ENCODE assay signal across 9 mouse cellular contexts in the genomic region with DNA sequence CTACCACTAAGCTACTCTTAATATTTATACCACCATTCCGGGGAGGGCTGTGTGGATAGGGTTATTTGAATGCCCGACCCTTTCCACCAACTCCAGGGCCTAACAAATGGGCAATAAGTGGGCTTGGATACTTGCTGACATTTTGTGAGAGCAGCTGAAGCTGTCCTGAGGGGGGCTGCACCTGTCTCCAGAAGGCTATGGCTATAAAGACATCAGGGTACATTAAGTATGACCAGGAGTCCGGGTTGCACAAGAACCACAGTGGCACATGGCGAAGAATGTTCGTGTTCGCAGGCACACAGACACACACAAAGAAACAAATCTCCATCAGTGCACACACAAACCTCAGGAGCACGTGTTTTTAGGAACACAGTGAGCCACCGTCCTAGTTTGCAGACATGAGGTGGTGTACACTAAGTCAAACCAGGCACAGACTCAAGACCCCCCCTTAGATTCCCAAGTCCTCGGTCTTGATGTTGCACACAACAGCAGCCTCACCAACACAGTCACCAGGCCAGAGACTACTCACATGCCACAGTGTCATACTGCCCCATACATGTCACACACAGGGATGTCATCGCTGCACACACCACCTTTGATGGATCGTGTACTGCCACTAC. TPM values are rescaled to one million over a fixed set of nuclear protein-coding genes. Genes with fewer than 3 reads are reported as not detected.
DNase-seq lines count a peak whose midpoint lies in the region; ATAC-seq and TF ChIP-seq lines count a peak whose summit lies in the region.
"Had no signal": no experiment of that assay in that cellular context is flagged by ENCODE, and none has a peak within 500 bp of the region (broad histone marks: within the 10 kb centered on the region; RNA-seq: fewer than 3 reads in every experiment).

No protein-coding gene starts in this region.

- intact Hi-C loops in heart, adult 2 months (cut with DNase I), result loop anchor here (2.0 to 10.0 kb wide), 2 partner anchors 27 to 307 kb away; a partner anchor contains a TSS
- intact Hi-C loops in heart, postnatal 14 days (cut with DNase I), result loop anchor here (1.0 to 10.0 kb wide), 2 partner anchors 12 to 317 kb away; a partner anchor contains a TSS

- no peak for TF ChIP-seq POLR2A in heart, adult 2 months (IDR thresholded peaks at IDR 0.05; ENCODE audit: insufficient read depth, low read depth, low read length)

- no peak for DNase-seq in heart, adult 2 months
- DNase-seq in heart, postnatal 14 days, result no peak
- no peak for DNase-seq in G1E (ENCODE audit: low spot score)
- DNase-seq in hindbrain, embryonic 10.5 days (ENCODE audit: low spot score), result no peak
- DNase-seq in adrenal gland, postnatal 25 days, result no peak
- DNase-seq in testis, postnatal 10 days (ENCODE audit: low spot score), result no peak
- no peak for DNase-seq in embryo, embryonic 11 days

- no peak for TF ChIP-seq EP300 in heart, adult 2 months (IDR thresholded peaks at IDR 0.05; ENCODE audit: insufficient read depth, low read depth, low read length)

- no peak for TF ChIP-seq CTCF in heart, adult 2 months (IDR thresholded peaks at IDR 0.05)
- TF ChIP-seq CTCF in G1E (IDR thresholded peaks at IDR 0.05; ENCODE audit: low read depth, low read length), result no peak

- no peak for ATAC-seq in G1E (ENCODE audit: extremely low read depth, insufficient number of reproducible peaks, low FRiP score, poor library complexity, severe bottlenecking)

- whole genome bisulfite sequencing in heart, adult 2 months, result 70% methylated on average over 11 of the region's 11 CpGs
- 78% methylated on average over 11 of the region's 11 CpGs for WGBS in hindbrain, embryonic 10.5 days

- peak overlapping the region; percentile 95 for H3K27ac ChIP-seq in heart, adult 2 months
- H3K27ac ChIP-seq in hindbrain, embryonic 10.5 days, result peak overlapping the region; percentile 99

- H3K9me3 ChIP-seq in G1E (replicated peaks), result no peaks in the 10 kb centered on the region
- no peaks in the 10 kb centered on the region for H3K9me3 ChIP-seq in hindbrain, embryonic 10.5 days
- no peaks in the 10 kb centered on the region for H3K9me3 ChIP-seq in megakaryocyte, embryonic 14.5 days

- peaks cover 8% of the 10 kb centered on the region for H3K79me2 ChIP-seq in heart, adult 2 months (replicated peaks; ENCODE audit: control insufficient read depth, insufficient read depth, low read length)

- peaks cover 4% of the 10 kb centered on the region; the same call in 1 of the 2 replicates for H3K36me3 ChIP-seq in heart, adult 2 months (ENCODE audit: control insufficient read depth, insufficient read depth, low read length)
- H3K36me3 ChIP-seq in G1E (replicated peaks), result peaks cover 75% of the 10 kb centered on the region
- peaks cover 54% of the 10 kb centered on the region for H3K36me3 ChIP-seq in hindbrain, embryonic 10.5 days
- peaks cover 75% of the 10 kb centered on the region for H3K36me3 ChIP-seq in megakaryocyte, embryonic 14.5 days (replicated peaks; ENCODE audit: low read length)

- peak overlapping the region; percentile 72 for H3K4me3 ChIP-seq in heart, adult 2 months
- H3K4me3 ChIP-seq in G1E (ENCODE audit: low read depth, low read length), result peak overlapping the region; percentile 80
- H3K4me3 ChIP-seq in hindbrain, embryonic 10.5 days, result peak overlapping the region; percentile 69
- H3K4me3 ChIP-seq in megakaryocyte, embryonic 14.5 days (replicated peaks), result peak overlapping the region; percentile 97

- peaks cover 23% of the 10 kb centered on the region for H3K4me1 ChIP-seq in heart, adult 2 months (ENCODE audit: control insufficient read depth, insufficient read depth, low read length)
- peaks cover 53% of the 10 kb centered on the region for H3K4me1 ChIP-seq in G1E (ENCODE audit: insufficient read depth, low read depth, low read length)
- peaks cover 41% of the 10 kb centered on the region for H3K4me1 ChIP-seq in hindbrain, embryonic 10.5 days (replicated peaks)
- peaks cover 65% of the 10 kb centered on the region for H3K4me1 ChIP-seq in megakaryocyte, embryonic 14.5 days

- H3K9ac ChIP-seq in heart, adult 2 months (ENCODE audit: low read depth, low read length), result peak overlapping the region; percentile 65

- H3K27me3 ChIP-seq in heart, adult 2 months (ENCODE audit: control insufficient read depth, insufficient read depth, low read length), result no peaks in the 10 kb centered on the region
- H3K27me3 ChIP-seq in G1E (ENCODE audit: insufficient read depth, low read length), result no peaks in the 10 kb centered on the region; the same call in 1 of the 2 replicates
- no peaks in the 10 kb centered on the region for H3K27me3 ChIP-seq in hindbrain, embryonic 10.5 days (ENCODE audit: insufficient read depth, poor library complexity, severe bottlenecking)
- H3K27me3 ChIP-seq in megakaryocyte, embryonic 14.5 days (replicated peaks), result no peaks in the 10 kb centered on the region

RNA-seq across cellular contexts. Expression of a gene that starts 1.0 kb away (rescaled TPM):
- total RNA-seq in heart, adult 2 months (2021), result 10 to 100 TPM; 51.8 to 64.4 TPM
- 52.4 and 57.7 TPM in 2 replicates for polyA plus RNA-seq in heart, adult 2 months (2012; rRNA removed)
- 10 to 100 TPM; 60.1 to 60.6 TPM for total RNA-seq in heart, postnatal 14 days (2021)
- total RNA-seq in G1E (2014; fragmentation: Nextera tagmentation) (16.9 and 22.0 TPM in 2 replicates), G1E (2017) (42.6 and 46.4 TPM in 2 replicates)
- polyA plus RNA-seq in G1E (2012), result 74.6 and 101 TPM in 2 replicates
- polyA plus RNA-seq in hindbrain, embryonic 10.5 days (2016; fragmentation: Nextera tagmentation; extraction: Ambion mirVana), result 81.2 and 97.4 TPM in 2 replicates
- polyA plus RNA-seq in megakaryocyte, embryonic 14.5 days (2012; ENCODE audit: insufficient read depth, low replicate concordance), result 75.2 and 107 TPM in 2 replicates
- 108 and 120 TPM in 2 replicates for total RNA-seq in adrenal gland, postnatal 25 days (2021)

RNA-seq across cellular contexts. Expression of a gene that starts 11.1 kb away (rescaled TPM):
- total RNA-seq in heart, adult 2 months (2021), result 10 to 100 TPM; 11.0 TPM
- 22.4 and 23.1 TPM in 2 replicates for polyA plus RNA-seq in heart, adult 2 months (2012; rRNA removed)
- 10 to 100 TPM; 21.9 to 22.1 TPM for total RNA-seq in heart, postnatal 14 days (2021)
- total RNA-seq in G1E (2014; fragmentation: Nextera tagmentation) (36.5 and 37.4 TPM in 2 replicates), G1E (2017) (14.6 and 15.2 TPM in 2 replicates)
- 182 and 204 TPM in 2 replicates for polyA plus RNA-seq in G1E (2012)
- polyA plus RNA-seq in hindbrain, embryonic 10.5 days (2016; fragmentation: Nextera tagmentation; extraction: Ambion mirVana), result 66.0 and 92.2 TPM in 2 replicates
- polyA plus RNA-seq in megakaryocyte, embryonic 14.5 days (2012; ENCODE audit: insufficient read depth, low replicate concordance), result 400 and 700 TPM in 2 replicates
- total RNA-seq in adrenal gland, postnatal 25 days (2021), result 65.7 and 78.2 TPM in 2 replicates

RNA-seq across cellular contexts. Expression of a gene that starts 13.3 kb away (rescaled TPM):
- total RNA-seq in heart, adult 2 months (2021), result under 1 TPM in 1 of 2 experiments, not detected in 1; 0.16 TPM
- polyA plus RNA-seq in heart, adult 2 months (2012; rRNA removed), result not detected in 2 replicates
- not detected for total RNA-seq in heart, postnatal 14 days (2021)
- total RNA-seq in G1E (2014; fragmentation: Nextera tagmentation) (0.83 TPM in 1 of 2 replicates, not detected in the other), G1E (2017) (not detected in 2 replicates)
- polyA plus RNA-seq in G1E (2012), result 0.04 TPM in 1 of 2 replicates, not detected in the other
- 0.20 TPM in 1 of 2 replicates, not detected in the other for polyA plus RNA-seq in hindbrain, embryonic 10.5 days (2016; fragmentation: Nextera tagmentation; extraction: Ambion mirVana)
- polyA plus RNA-seq in megakaryocyte, embryonic 14.5 days (2012; ENCODE audit: insufficient read depth, low replicate concordance), result not detected in 2 replicates
- total RNA-seq in adrenal gland, postnatal 25 days (2021), result 0.62 TPM in 1 of 2 replicates, not detected in the other
- polyA plus RNA-seq: urinary bladder, adult 2 months had no signal

RNA-seq across cellular contexts. Expression of a gene that starts 13.4 kb away (rescaled TPM):
- under 1 TPM in 1 of 2 experiments, not detected in 1; 0.39 TPM for total RNA-seq in heart, adult 2 months (2021)
- polyA plus RNA-seq in heart, adult 2 months (2012; rRNA removed), result 0.50 and 0.78 TPM in 2 replicates
- not detected for total RNA-seq in heart, postnatal 14 days (2021)
- 0.87 and 4.6 TPM in 2 replicates for total RNA-seq in G1E (2014; fragmentation: Nextera tagmentation)
- 0.82 and 1.4 TPM in 2 replicates for total RNA-seq in G1E (2017)
- 0.24 TPM in 1 of 2 replicates, not detected in the other for polyA plus RNA-seq in G1E (2012)
- 1.2 and 2.2 TPM in 2 replicates for polyA plus RNA-seq in hindbrain, embryonic 10.5 days (2016; fragmentation: Nextera tagmentation; extraction: Ambion mirVana)
- not detected in 2 replicates for polyA plus RNA-seq in megakaryocyte, embryonic 14.5 days (2012; ENCODE audit: insufficient read depth, low replicate concordance)
- total RNA-seq in adrenal gland, postnatal 25 days (2021), result not detected in 2 replicates

RNA-seq across cellular contexts. Expression of a gene that starts 14.1 kb away (rescaled TPM):
- not detected for total RNA-seq in heart, adult 2 months (2021)
- not detected in 2 replicates for polyA plus RNA-seq in heart, adult 2 months (2012; rRNA removed)
- total RNA-seq in heart, postnatal 14 days (2021), result not detected
- not detected in 2 replicates for total RNA-seq in G1E (2014; fragmentation: Nextera tagmentation)
- 0.06 TPM in 1 of 2 replicates, not detected in the other for total RNA-seq in G1E (2017)
- polyA plus RNA-seq in G1E (2012), result not detected in 2 replicates
- polyA plus RNA-seq in hindbrain, embryonic 10.5 days (2016; fragmentation: Nextera tagmentation; extraction: Ambion mirVana), result 0.10 TPM in 1 of 2 replicates, not detected in the other
- polyA plus RNA-seq in megakaryocyte, embryonic 14.5 days (2012; ENCODE audit: insufficient read depth, low replicate concordance), result not detected in 2 replicates
- not detected in 2 replicates for total RNA-seq in adrenal gland, postnatal 25 days (2021)
- polyA plus RNA-seq: urinary bladder, adult 2 months had no signal
